Mouse (Mus musculus): ENCODE measurements at regions not wholly inside any gene's neighbourhood (a gene's known extent, or its start where the extent isn't known, plus 50 kb on each side); places are given as distances from the start of the nearest gene placed in this dataset.

- H3K27ac ChIP-seq (ENCODE audit: low read length): 0 out of 2 replicates have a peak overlapping the region, but pooled peaks have one; percentile 7
- no peak for ATAC-seq (ENCODE audit: low FRiP score, low TSS enrichment)
- H3K4me1 ChIP-seq (ENCODE audit: insufficient read depth, low read length): peaks cover 4% of the 10 kb centered on the region; the same call in 1 of the 2 replicates
- H3K9me3 ChIP-seq (ENCODE audit: low read length): no peaks in the 10 kb centered on the region
- H3K9ac ChIP-seq (replicated peaks; ENCODE audit: low read length): no peak overlapping the region
- H3K4me2 ChIP-seq (replicated peaks; ENCODE audit: low read depth, low read length): no peak overlapping the region
- 38% methylated on average over 8 of the region's 8 CpGs for WGBS
- H3K36me3 ChIP-seq (ENCODE audit: insufficient read depth, low read length): no peaks in the 10 kb centered on the region
- no peaks in the 10 kb centered on the region for H3K27me3 ChIP-seq (ENCODE audit: insufficient read depth, low read length)
- no peak overlapping the region for H3K4me3 ChIP-seq (ENCODE audit: low read length)
Observed at GRCm38 (mm10) chr13:44018489-44019303, 234.1 kb downstream of the Cd83 start.

- Histone ChIP-seq H3K27me3 (ENCODE audit: insufficient read depth, low read length) (no peaks in the 10 kb centered on the region), H3K4me2 (replicated peaks; ENCODE audit: low read depth, low read length) (no peak overlapping the region), H3K4me1 (ENCODE audit: insufficient read depth, low read length) (peaks cover 9% of the 10 kb centered on the region; the same call in 1 of the 2 replicates), H3K9me3 (ENCODE audit: low read length) (no peaks in the 10 kb centered on the region), H3K4me3 (ENCODE audit: low read length) (no peak overlapping the region), H3K27ac (ENCODE audit: low read length) (no peak overlapping the region), H3K36me3 (ENCODE audit: insufficient read depth, low read length) (no peaks in the 10 kb centered on the region), H3K9ac (replicated peaks; ENCODE audit: low read length) (no peak overlapping the region)
- no peak for ATAC-seq (ENCODE audit: low FRiP score, low TSS enrichment)
Observed at GRCm38 (mm10) chr13:44019304-44019583, 234.7 kb downstream of the Cd83 start.

- no peak overlapping the region for H3K27ac ChIP-seq (ENCODE audit: low read length)
- no peak for ATAC-seq (ENCODE audit: low FRiP score, low TSS enrichment)
- H3K9ac ChIP-seq (replicated peaks; ENCODE audit: low read length): no peak overlapping the region
- no peaks in the 10 kb centered on the region for H3K36me3 ChIP-seq (ENCODE audit: insufficient read depth, low read length)
- H3K4me3 ChIP-seq (ENCODE audit: low read length): no peak overlapping the region
- peaks cover 24% of the 10 kb centered on the region for H3K4me1 ChIP-seq (ENCODE audit: insufficient read depth, low read length)
- WGBS: 52% methylated on average over 7 of the region's 7 CpGs
- H3K9me3 ChIP-seq (ENCODE audit: low read length): no peaks in the 10 kb centered on the region
- H3K27me3 ChIP-seq (ENCODE audit: insufficient read depth, low read length): no peaks in the 10 kb centered on the region
- no peak overlapping the region for H3K4me2 ChIP-seq (replicated peaks; ENCODE audit: low read depth, low read length)
Observed at GRCm38 (mm10) chr13:44020851-44021250, 236.3 kb downstream of the Cd83 start.

- Histone ChIP-seq H3K36me3 (ENCODE audit: insufficient read depth, low read length) (no peaks in the 10 kb centered on the region), H3K4me1 (ENCODE audit: insufficient read depth, low read length) (peaks cover 34% of the 10 kb centered on the region), H3K27ac (ENCODE audit: low read length) (no peak overlapping the region), H3K9ac (replicated peaks; ENCODE audit: low read length) (no peak overlapping the region), H3K27me3 (ENCODE audit: insufficient read depth, low read length) (no peaks in the 10 kb centered on the region), H3K4me2 (replicated peaks; ENCODE audit: low read depth, low read length) (no peak overlapping the region), H3K4me3 (ENCODE audit: low read length) (no peak overlapping the region), H3K9me3 (ENCODE audit: low read length) (no peaks in the 10 kb centered on the region)
- 80% methylated on average over 10 of the region's 10 CpGs for WGBS
- ATAC-seq (ENCODE audit: low FRiP score, low TSS enrichment): no peak
Observed at GRCm38 (mm10) chr13:44022106-44022505, 237.5 kb downstream of the Cd83 start.

GRCm38 (mm10) chr13:44024612-44025011 lies 240.0 kb downstream of the Cd83 start:
- Histone ChIP-seq H3K9me3 (ENCODE audit: low read length) (no peaks in the 10 kb centered on the region), H3K4me2 (replicated peaks; ENCODE audit: low read depth, low read length) (no peak overlapping the region), H3K4me3 (ENCODE audit: low read length) (no peak overlapping the region), H3K36me3 (ENCODE audit: insufficient read depth, low read length) (no peaks in the 10 kb centered on the region), H3K27me3 (ENCODE audit: insufficient read depth, low read length) (no peaks in the 10 kb centered on the region), H3K9ac (replicated peaks; ENCODE audit: low read length) (no peak overlapping the region), H3K27ac (ENCODE audit: low read length) (peak overlapping the region; percentile 62), H3K4me1 (ENCODE audit: insufficient read depth, low read length) (peaks cover 38% of the 10 kb centered on the region)
- ATAC-seq (ENCODE audit: low FRiP score, low TSS enrichment): peak; percentile 56
- 17% methylated on average over 3 of the region's 3 CpGs for WGBS

GRCm38 (mm10) chr13:44026321-44027255 lies 242.0 kb downstream of the Cd83 start:
- H3K36me3 ChIP-seq (ENCODE audit: insufficient read depth, low read length): no peaks in the 10 kb centered on the region
- H3K9ac ChIP-seq (replicated peaks; ENCODE audit: low read length): peak overlapping the region; percentile 46
- H3K9me3 ChIP-seq (ENCODE audit: low read length): no peaks in the 10 kb centered on the region
- H3K4me3 ChIP-seq (ENCODE audit: low read length): peak overlapping the region; percentile 32
- 9% methylated on average over 26 of the region's 26 CpGs for WGBS
- peak overlapping the region; percentile 51 for H3K4me2 ChIP-seq (replicated peaks; ENCODE audit: low read depth, low read length)
- no peaks in the 10 kb centered on the region for H3K27me3 ChIP-seq (ENCODE audit: insufficient read depth, low read length)
- peaks cover 36% of the 10 kb centered on the region for H3K4me1 ChIP-seq (ENCODE audit: insufficient read depth, low read length)
- H3K27ac ChIP-seq (ENCODE audit: low read length): peak overlapping the region; percentile 85
- peak; percentile 80 for ATAC-seq (ENCODE audit: low FRiP score, low TSS enrichment)

GRCm38 (mm10) chr13:44028081-44028480 lies 243.5 kb downstream of the Cd83 start:
- H3K9me3 ChIP-seq (ENCODE audit: low read length): no peaks in the 10 kb centered on the region
- WGBS: 61% methylated on average over 6 of the region's 6 CpGs
- no peak overlapping the region for H3K4me3 ChIP-seq (ENCODE audit: low read length)
- H3K4me2 ChIP-seq (replicated peaks; ENCODE audit: low read depth, low read length): no peak overlapping the region
- H3K9ac ChIP-seq (replicated peaks; ENCODE audit: low read length): no peak overlapping the region
- no peak for ATAC-seq (ENCODE audit: low FRiP score, low TSS enrichment)
- H3K4me1 ChIP-seq (ENCODE audit: insufficient read depth, low read length): peaks cover 36% of the 10 kb centered on the region
- H3K36me3 ChIP-seq (ENCODE audit: insufficient read depth, low read length): no peaks in the 10 kb centered on the region
- H3K27ac ChIP-seq (ENCODE audit: low read length): no peak overlapping the region
- no peaks in the 10 kb centered on the region for H3K27me3 ChIP-seq (ENCODE audit: insufficient read depth, low read length)

GRCm38 (mm10) chr13:44030590-44030989 lies 246.0 kb downstream of the Cd83 start:
- no peak for ATAC-seq (ENCODE audit: low FRiP score, low TSS enrichment)
- Histone ChIP-seq H3K27ac (ENCODE audit: low read length) (no peak overlapping the region), H3K9me3 (ENCODE audit: low read length) (no peaks in the 10 kb centered on the region), H3K27me3 (ENCODE audit: insufficient read depth, low read length) (no peaks in the 10 kb centered on the region), H3K4me2 (replicated peaks; ENCODE audit: low read depth, low read length) (no peak overlapping the region), H3K4me3 (ENCODE audit: low read length) (no peak overlapping the region), H3K36me3 (ENCODE audit: insufficient read depth, low read length) (no peaks in the 10 kb centered on the region), H3K9ac (replicated peaks; ENCODE audit: low read length) (no peak overlapping the region), H3K4me1 (ENCODE audit: insufficient read depth, low read length) (peaks cover 19% of the 10 kb centered on the region)
- WGBS: 74% methylated on average over 5 of the region's 5 CpGs

- H3K27me3 ChIP-seq (ENCODE audit: insufficient read depth, low read length): no peaks in the 10 kb centered on the region
- no peak overlapping the region for H3K9ac ChIP-seq (replicated peaks; ENCODE audit: low read length)
- peak; percentile 77 for ATAC-seq (ENCODE audit: low FRiP score, low TSS enrichment)
- H3K9me3 ChIP-seq (ENCODE audit: low read length): no peaks in the 10 kb centered on the region
- no peak overlapping the region for H3K4me3 ChIP-seq (ENCODE audit: low read length)
- H3K36me3 ChIP-seq (ENCODE audit: insufficient read depth, low read length): no peaks in the 10 kb centered on the region
- H3K4me2 ChIP-seq (replicated peaks; ENCODE audit: low read depth, low read length): no peak overlapping the region
- 21% methylated on average over 8 of the region's 8 CpGs for WGBS
- peaks cover 30% of the 10 kb centered on the region for H3K4me1 ChIP-seq (ENCODE audit: insufficient read depth, low read length)
- H3K27ac ChIP-seq (ENCODE audit: low read length): peak overlapping the region; percentile 62; the same call in 1 of the 2 replicates
Observed at GRCm38 (mm10) chr13:44037774-44038294, 253.3 kb downstream of the Cd83 start.

All from kidney, embryonic 16.5 days (tissue).